Mouse (Mus musculus): ENCODE data around the gene C1qa.
A peak's percentile ranks its signal among the peaks of the same experiment; 100 is the strongest.

GRCm38 (mm10) chr4:136899154-136899553 lies 551 bp upstream of the C1qa start:
- TF ChIP-seq POLR2A (IDR thresholded peaks at IDR 0.05; ENCODE audit: control insufficient read depth in 1 of 2, insufficient read depth in 1 of 2, low read depth in 1 of 2, low read length in 2 of 2, poor library complexity in 1 of 2): no peak
- TF ChIP-seq ZKSCAN1 (IDR thresholded peaks at IDR 0.05; ENCODE audit: low read depth, low read length): no peak
- no peak for TF ChIP-seq MEF2A (IDR thresholded peaks at IDR 0.05; ENCODE audit: extremely low read depth, insufficient replicate concordance, low read depth, low read length, poor library complexity, severe bottlenecking)
- peak; percentile 24; the same call in 1 of the 2 replicates for TF ChIP-seq ZC3H11A (IDR thresholded peaks at IDR 0.05; ENCODE audit: low read depth, low read length)
- peak; percentile 41 to 59 (median 58) for TF ChIP-seq CTCF (IDR thresholded peaks at IDR 0.05 in 2 of 3, conservative IDR thresholded peaks at IDR 0.05 in 1 of 3; ENCODE audit: control insufficient read depth in 1 of 3, insufficient read depth in 1 of 3, low read depth in 2 of 3, low read length in 3 of 3, poor library complexity in 1 of 3, severe bottlenecking in 1 of 3)
- TF ChIP-seq NELFE (IDR thresholded peaks at IDR 0.05; ENCODE audit: low read depth, low read length): no peak
- no peak for TF ChIP-seq KAT2A (conservative IDR thresholded peaks at IDR 0.05; ENCODE audit: low read depth, low read length)

Data from MEL (cell line).